Comparison of ENCODE assay signal across 18 mouse cellular contexts in the genomic region with DNA sequence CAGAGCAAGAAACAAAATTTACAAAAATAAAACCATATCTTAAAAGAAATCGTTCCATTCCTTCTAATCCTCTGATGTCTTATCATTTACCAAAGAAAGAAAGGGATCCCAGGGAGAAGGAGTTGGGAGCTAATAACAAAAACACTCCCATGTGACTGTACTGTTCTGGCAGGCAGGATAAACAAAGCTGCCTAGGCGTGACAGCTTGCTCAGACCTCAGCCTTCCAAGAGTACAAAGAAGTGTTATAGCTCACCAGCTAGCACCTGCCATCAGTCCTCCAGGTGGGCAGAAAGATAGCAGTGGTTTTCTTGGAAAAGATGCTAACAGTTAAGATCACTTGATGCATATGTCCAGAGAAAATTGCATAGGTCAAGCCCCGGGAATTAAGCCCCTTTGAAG.
DNase-seq lines count a peak whose midpoint lies in the region; ATAC-seq and TF ChIP-seq lines count a peak whose summit lies in the region.
"Had no signal": no experiment of that assay in that cellular context is flagged by ENCODE, and none has a peak within 500 bp of the region (broad histone marks: within the 10 kb centered on the region; RNA-seq: fewer than 3 reads in every experiment).

No protein-coding gene starts in this region.

- intact Hi-C loops in gastrocnemius, adult 2 months (cut with DNase I) = no loop called here

- ATAC-seq in hindbrain, embryonic 16.5 days = no peak
- ATAC-seq in hindbrain, embryonic 11.5 days (ENCODE audit: low FRiP score) = no peak
- peak; percentile 87 for ATAC-seq in forebrain, embryonic 14.5 days
- ATAC-seq in forebrain, postnatal 0 days = peak; percentile 83
- ATAC-seq: CD4-positive, CD25-positive, alpha-beta regulatory T cell, adult 4 months; inflammation-experienced regulatory T-cells, adult 6 months had no signal

- DNase-seq in hindbrain, embryonic 11.5 days (ENCODE audit: low spot score) = no peak
- peak; percentile 19 for DNase-seq in lung, postnatal 25 days (ENCODE audit: low spot score)
- DNase-seq in lung, adult 18-20 months = no peak
- DNase-seq in forebrain, embryonic 14.5 days (ENCODE audit: low spot score) = peak; percentile 61
- DNase-seq in forebrain, postnatal 0 days = no peak
- no peak for DNase-seq in thymus, postnatal 25 days
- no peak for DNase-seq in gastrocnemius, adult 2 months
- DNase-seq: kidney, postnatal 14 days; right cerebral cortex, postnatal 25 days; thymus, postnatal 4 days had no signal

- peak overlapping the region; percentile 12; the same call in 1 of the 2 replicates for H3K27ac ChIP-seq in hindbrain, embryonic 16.5 days (ENCODE audit: low read depth, low read length)
- H3K27ac ChIP-seq in hindbrain, embryonic 11.5 days (ENCODE audit: low read depth, low read length) = no peak overlapping the region
- peak overlapping the region; percentile 49 for H3K27ac ChIP-seq in forebrain, embryonic 14.5 days (ENCODE audit: low read depth, low read length)
- 0 out of 2 replicates have a peak overlapping the region, but pooled peaks have one; percentile 16 for H3K27ac ChIP-seq in forebrain, postnatal 0 days (ENCODE audit: low read depth, low read length)
- no peak overlapping the region for H3K27ac ChIP-seq in gastrocnemius, adult 2 months
- H3K27ac ChIP-seq: embryonic facial prominence, embryonic 10.5 days; limb, embryonic 15.5 days; neural tube, embryonic 13.5 days had no signal

- H3K4me3 ChIP-seq in hindbrain, embryonic 16.5 days (ENCODE audit: low read length) = no peak overlapping the region
- H3K4me3 ChIP-seq in hindbrain, embryonic 11.5 days (ENCODE audit: low read depth, low read length) = no peak overlapping the region
- H3K4me3 ChIP-seq in forebrain, embryonic 14.5 days (ENCODE audit: low read depth, low read length) = no peak overlapping the region
- H3K4me3 ChIP-seq in forebrain, postnatal 0 days (ENCODE audit: low read depth, low read length) = no peak overlapping the region
- H3K4me3 ChIP-seq in gastrocnemius, adult 2 months = no peak overlapping the region
- H3K4me3 ChIP-seq: embryonic facial prominence, embryonic 10.5 days; limb, embryonic 15.5 days; neural tube, embryonic 13.5 days had no signal

- H3K9ac ChIP-seq in hindbrain, embryonic 16.5 days (ENCODE audit: low read depth, low read length) = no peak overlapping the region
- H3K9ac ChIP-seq in hindbrain, embryonic 11.5 days (ENCODE audit: low read depth, low read length) = no peak overlapping the region
- H3K9ac ChIP-seq in forebrain, embryonic 14.5 days (ENCODE audit: low read length) = no peak overlapping the region
- no peak overlapping the region for H3K9ac ChIP-seq in forebrain, postnatal 0 days
- H3K9ac ChIP-seq: limb, embryonic 15.5 days; neural tube, embryonic 13.5 days had no signal

- 53% methylated on average over 3 of the region's 3 CpGs for WGBS in hindbrain, embryonic 16.5 days
- 53% methylated on average over 3 of the region's 3 CpGs for WGBS in hindbrain, embryonic 11.5 days
- WGBS in forebrain, embryonic 14.5 days = 40% methylated on average over 3 of the region's 3 CpGs
- WGBS in forebrain, postnatal 0 days = 33% methylated on average over 3 of the region's 3 CpGs

- no peaks in the 10 kb centered on the region for H3K9me3 ChIP-seq in hindbrain, embryonic 16.5 days (ENCODE audit: control insufficient read depth, low read length)
- no peaks in the 10 kb centered on the region for H3K9me3 ChIP-seq in hindbrain, embryonic 11.5 days (ENCODE audit: control insufficient read depth, low read length)
- H3K9me3 ChIP-seq in forebrain, embryonic 14.5 days (replicated peaks; ENCODE audit: control insufficient read depth, low read length) = no peaks in the 10 kb centered on the region
- no peaks in the 10 kb centered on the region for H3K9me3 ChIP-seq in forebrain, postnatal 0 days (ENCODE audit: low read length)
- H3K9me3 ChIP-seq: embryonic facial prominence, embryonic 10.5 days; limb, embryonic 15.5 days; neural tube, embryonic 13.5 days had no signal

- TF ChIP-seq CTCF in forebrain, postnatal 0 days (IDR thresholded peaks at IDR 0.05; ENCODE audit: low read depth) = no peak
- no peak for TF ChIP-seq CTCF in gastrocnemius, adult 2 months (IDR thresholded peaks at IDR 0.05)

- no peak overlapping the region for H3K4me2 ChIP-seq in hindbrain, embryonic 16.5 days (ENCODE audit: low read length)
- no peak overlapping the region for H3K4me2 ChIP-seq in hindbrain, embryonic 11.5 days (replicated peaks; ENCODE audit: low read depth, low read length)
- H3K4me2 ChIP-seq in forebrain, embryonic 14.5 days (ENCODE audit: low read length) = no peak overlapping the region
- no peak overlapping the region for H3K4me2 ChIP-seq in forebrain, postnatal 0 days (ENCODE audit: low read depth)
- H3K4me2 ChIP-seq: heart, embryonic 11.5 days; limb, embryonic 15.5 days; neural tube, embryonic 13.5 days had no signal

- H3K27me3 ChIP-seq in hindbrain, embryonic 16.5 days (replicated peaks; ENCODE audit: control insufficient read depth, insufficient read depth, low read length) = no peaks in the 10 kb centered on the region
- H3K27me3 ChIP-seq in hindbrain, embryonic 11.5 days (ENCODE audit: control insufficient read depth, insufficient read depth, low read length) = no peaks in the 10 kb centered on the region
- H3K27me3 ChIP-seq in forebrain, embryonic 14.5 days (replicated peaks; ENCODE audit: control insufficient read depth, insufficient read depth, low read length) = no peaks in the 10 kb centered on the region
- no peaks in the 10 kb centered on the region for H3K27me3 ChIP-seq in forebrain, postnatal 0 days (ENCODE audit: insufficient read depth, low read length)
- H3K27me3 ChIP-seq: limb, embryonic 15.5 days; neural tube, embryonic 13.5 days had no signal

- 0 out of 2 replicates have a peak, but pooled peaks cover 2% of the 10 kb centered on the region for H3K4me1 ChIP-seq in hindbrain, embryonic 16.5 days (ENCODE audit: control insufficient read depth, insufficient read depth, low read depth, low read length)
- H3K4me1 ChIP-seq in hindbrain, embryonic 11.5 days (replicated peaks; ENCODE audit: control insufficient read depth, insufficient read depth, low read length) = no peaks in the 10 kb centered on the region
- H3K4me1 ChIP-seq in forebrain, embryonic 14.5 days (ENCODE audit: control insufficient read depth, insufficient read depth, low read length) = peaks cover 7% of the 10 kb centered on the region; the same call in 1 of the 2 replicates
- 0 out of 2 replicates have a peak, but pooled peaks cover 3% of the 10 kb centered on the region for H3K4me1 ChIP-seq in forebrain, postnatal 0 days (ENCODE audit: insufficient read depth)
- H3K4me1 ChIP-seq: embryonic facial prominence, embryonic 10.5 days; limb, embryonic 15.5 days had no signal

- no peaks in the 10 kb centered on the region for H3K36me3 ChIP-seq in hindbrain, embryonic 16.5 days (ENCODE audit: control insufficient read depth, insufficient read depth, low read length)
- H3K36me3 ChIP-seq in hindbrain, embryonic 11.5 days (ENCODE audit: control insufficient read depth, insufficient read depth, low read length) = no peaks in the 10 kb centered on the region
- H3K36me3 ChIP-seq in forebrain, embryonic 14.5 days (ENCODE audit: control insufficient read depth, insufficient read depth, low read length) = no peaks in the 10 kb centered on the region
- no peaks in the 10 kb centered on the region for H3K36me3 ChIP-seq in forebrain, postnatal 0 days (ENCODE audit: insufficient read depth)
- H3K36me3 ChIP-seq: embryonic facial prominence, embryonic 10.5 days; G1E; limb, embryonic 15.5 days; neural tube, embryonic 13.5 days had no signal

Comparison
In these comparisons a context has a peak if more than half of its experiments do, and no peak if none do; other contexts are left out.
1. H3K27ac ChIP-seq: peak in hindbrain, embryonic 16.5 days (single experiment), forebrain, embryonic 14.5 days (single experiment) and forebrain, postnatal 0 days (single experiment); none in hindbrain, embryonic 11.5 days (single experiment) and gastrocnemius, adult 2 months (single experiment).
2. DNase-seq: peak in lung, postnatal 25 days (single experiment) and forebrain, embryonic 14.5 days (single experiment); none in hindbrain, embryonic 11.5 days (single experiment), lung, adult 18-20 months (0 of 2), forebrain, postnatal 0 days (single experiment), thymus, postnatal 25 days (single experiment) and gastrocnemius, adult 2 months (single experiment).
3. ATAC-seq: peak in forebrain, embryonic 14.5 days (single experiment) and forebrain, postnatal 0 days (single experiment); none in hindbrain, embryonic 16.5 days (single experiment) and hindbrain, embryonic 11.5 days (single experiment).